Mouse (Mus musculus) adrenal gland, postnatal 10 days (tissue): ENCODE data around the gene Zfp664. TPM values are rescaled to one million over a fixed set of nuclear protein-coding genes. Genes with fewer than 3 reads are reported as not detected.

Experiments
- DNase-seq: peaks from one replicate; pipeline ENCODE4 v3.0.0; 2021; ENCODE audit warnings: mixed read lengths
- long read RNA-seq, 2 experiments: library from polyadenylated mRNA; stranded (forward); transcript quantifications; one replicate each; pipeline ENCODE4 v2.0.0; 2021
- total RNA-seq, 2 experiments: library from RNA; stranded (reverse); gene quantifications; 2 replicates each; pipeline ENCODE4 v1.2.3; 2021

Gene Zfp664
- 10 to 100 TPM; 48.5 to 58.8 TPM for total RNA-seq
- long read RNA-seq, experiment 1, full-length matches to known transcripts, result 5 of 29 reads
- long read RNA-seq, experiment 1, partial matches to known transcripts, result 0 of 29 reads
- long read RNA-seq, experiment 1, other reads (novel, unspliced or antisense), result 24 of 29 reads
- long read RNA-seq, experiment 2, full-length matches to known transcripts, result 1 of 8 reads
- long read RNA-seq, experiment 2, partial matches to known transcripts, result 0 of 8 reads
- long read RNA-seq, experiment 2, other reads (novel, unspliced or antisense), result 7 of 8 reads

DNA sequence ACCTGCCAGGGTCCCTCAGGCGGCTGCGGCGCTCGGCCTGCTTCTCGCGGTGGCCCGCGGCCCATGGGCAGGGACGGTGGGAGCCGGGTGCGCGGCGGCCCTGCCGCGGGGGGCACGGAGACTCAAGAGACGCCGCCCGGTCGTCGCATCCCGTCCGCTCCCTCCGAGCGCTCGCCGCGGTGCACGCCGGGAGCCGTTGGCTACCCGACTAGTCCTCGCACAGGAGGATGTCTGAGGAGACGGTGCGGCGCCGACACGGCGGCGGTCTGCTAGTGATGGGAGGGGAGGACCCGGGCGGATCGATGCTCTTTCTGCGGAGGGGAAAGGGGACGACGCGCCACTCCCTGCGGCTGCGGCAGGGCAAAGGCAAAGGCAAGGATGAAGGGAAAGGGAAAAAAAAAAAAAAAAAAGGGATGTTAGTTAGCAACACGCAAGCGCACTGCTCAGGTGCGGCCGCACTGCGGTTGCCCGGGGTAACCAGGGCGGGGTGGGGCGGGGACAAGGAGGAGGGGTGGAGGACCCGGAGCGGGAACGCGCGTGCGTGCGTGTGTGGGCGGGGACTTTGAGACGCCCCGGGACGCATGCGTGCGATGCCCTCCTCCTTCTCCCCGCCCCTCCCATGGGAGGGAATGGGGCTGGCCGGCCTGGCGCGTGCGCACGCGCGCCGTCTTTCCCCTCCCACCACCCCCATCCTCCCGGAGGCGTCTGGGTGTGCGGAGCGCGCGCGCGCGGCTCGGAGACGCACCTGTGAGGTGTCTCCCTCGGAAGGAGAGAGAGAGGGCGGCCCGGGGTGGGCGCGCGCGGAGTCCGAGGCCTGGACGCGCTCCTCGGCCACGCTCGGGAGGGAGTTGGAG lies at the start of gene Zfp664, which contains the start of gene Ccdc92:
TSS of gene Zfp664 (plus strand) at position 679 of the 854 bp plus-strand sequence.
TSS of gene Ccdc92 (minus strand) at position 412 of the 854 bp plus-strand sequence.
- DNase-seq, result peak; percentile 99

- no peak for DNase-seq
Observed at GRCm38 (mm10) chr5:124814797-124815196, 47.7 kb upstream of the Zfp664 start.

DNA sequence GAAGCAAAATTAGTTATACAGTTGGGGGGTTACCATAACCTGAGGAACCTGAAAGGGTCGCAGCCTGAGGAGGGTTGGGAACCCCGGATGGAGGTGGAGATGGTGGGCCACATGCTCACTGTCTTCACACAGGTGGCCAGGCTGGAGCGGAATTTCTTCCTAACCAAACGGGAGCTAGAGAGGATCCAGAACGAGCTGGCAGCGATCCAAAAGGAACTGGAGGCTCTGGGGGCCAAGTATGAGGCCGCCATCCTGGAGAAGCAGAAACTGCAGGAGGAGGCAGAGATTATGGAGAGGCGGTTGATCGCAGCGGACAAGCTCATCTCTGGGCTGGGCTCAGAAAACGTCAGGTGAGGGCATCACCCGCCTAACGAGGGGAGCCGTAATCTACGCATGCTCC lies 45.4 kb upstream of the Zfp664 start:
- no peak for DNase-seq

DNA sequence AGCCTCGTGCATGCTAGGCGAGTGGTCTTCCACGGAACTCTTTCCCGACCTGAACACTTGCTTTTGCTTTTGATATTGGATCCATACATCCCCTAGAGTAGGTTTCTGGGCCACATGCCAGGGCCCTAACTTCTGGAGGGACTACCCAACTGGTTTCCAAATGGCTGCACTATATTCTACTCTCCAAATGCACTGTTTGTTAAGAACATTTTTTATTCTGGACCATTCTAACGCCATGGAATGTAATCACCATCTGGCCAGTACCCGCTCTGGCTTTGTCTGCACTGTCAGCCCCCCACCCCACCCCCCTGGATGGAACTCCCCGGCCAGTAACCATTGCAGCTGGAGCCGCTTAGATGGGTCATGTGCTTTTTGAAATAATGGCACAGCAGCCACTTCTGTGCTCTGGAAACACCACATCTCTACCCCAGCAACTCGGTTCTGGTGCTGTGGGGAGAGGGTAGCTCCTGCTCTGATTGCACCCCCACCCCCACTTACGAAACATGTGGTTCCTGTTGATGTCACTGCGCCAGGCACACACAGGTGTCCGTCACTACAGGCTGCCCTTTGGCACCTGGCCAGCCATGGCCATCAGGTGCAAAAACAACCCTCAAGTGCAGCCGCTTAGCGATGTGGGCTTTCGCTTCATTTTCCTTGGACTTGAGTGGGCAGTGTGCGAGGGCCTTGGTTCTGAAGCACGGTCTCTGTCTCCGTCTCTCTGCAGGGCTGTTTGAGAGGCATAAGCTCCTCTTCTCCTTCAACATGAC lies 40.2 kb upstream of the Zfp664 start:
- DNase-seq, result no peak

DNA sequence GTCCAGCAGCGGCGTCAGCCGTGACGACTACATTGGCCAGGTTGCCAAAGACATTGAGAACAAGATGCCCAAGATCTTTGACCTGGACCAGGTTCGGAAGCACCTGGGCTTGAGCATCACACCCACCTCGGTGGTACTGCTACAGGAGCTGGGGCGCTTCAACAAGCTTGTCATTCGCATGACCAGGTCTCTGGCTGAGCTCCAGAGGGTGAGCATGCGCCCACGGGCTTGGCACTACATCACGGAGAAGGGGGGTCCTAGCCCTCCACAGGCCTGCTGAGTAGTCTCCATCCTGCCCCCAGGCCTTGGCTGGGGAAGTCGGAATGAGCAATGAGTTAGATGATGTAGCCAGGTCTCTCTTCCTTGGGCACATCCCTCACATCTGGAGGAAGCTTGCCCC lies 32.2 kb upstream of the Zfp664 start:
- DNase-seq, result no peak

DNA sequence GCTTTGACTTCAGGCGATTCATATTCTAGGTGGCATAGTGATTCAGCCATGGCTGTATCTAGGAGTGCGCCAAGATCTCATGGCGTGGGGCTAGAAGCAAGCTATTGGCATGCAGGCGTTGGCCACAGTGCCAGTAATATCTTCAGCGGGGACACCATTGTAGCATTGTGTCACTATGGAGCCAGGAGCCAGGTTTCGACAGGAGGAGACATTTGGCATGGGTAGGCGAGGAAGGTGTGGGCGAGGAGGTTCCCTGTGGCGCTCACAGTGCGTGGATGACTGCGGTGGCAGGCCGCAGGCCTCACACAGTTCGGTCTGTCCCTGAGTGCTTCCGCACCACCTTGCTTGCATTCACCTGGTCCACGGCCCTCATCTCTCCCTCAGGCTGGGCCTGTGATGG lies 27.3 kb upstream of the Zfp664 start:
- DNase-seq, result no peak

- DNase-seq, result no peak
Observed at GRCm38 (mm10) chr5:124836075-124836474, 26.4 kb upstream of the Zfp664 start.

- no peak for DNase-seq
Observed at GRCm38 (mm10) chr5:124836621-124837020, 25.9 kb upstream of the Zfp664 start.

DNA sequence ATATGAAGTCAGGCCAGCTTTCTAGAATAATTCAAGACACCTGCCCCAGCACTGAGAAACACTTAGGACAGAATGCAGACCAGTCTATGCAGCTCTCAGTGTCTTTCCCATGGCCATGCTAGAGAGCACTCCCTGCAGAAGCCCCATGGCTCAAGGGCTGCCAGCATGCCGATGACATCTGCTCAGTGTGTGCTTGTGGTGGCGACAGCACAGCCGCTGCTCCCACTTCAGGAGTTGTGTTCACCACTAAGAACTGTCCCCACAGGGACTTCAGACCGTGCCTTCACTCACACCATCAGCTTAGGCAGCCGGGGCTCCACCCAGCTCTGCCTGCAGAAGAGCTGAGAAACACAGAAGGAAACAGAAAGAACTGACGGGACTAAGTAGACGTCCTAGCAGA lies 22.3 kb upstream of the Zfp664 start:
- no peak for DNase-seq

- DNase-seq, result peak; percentile 13
Observed at GRCm38 (mm10) chr5:124840669-124841068, 21.8 kb upstream of the Zfp664 start.

- peak; percentile 68 for DNase-seq
Observed at GRCm38 (mm10) chr5:124843386-124843785, 19.1 kb upstream of the Zfp664 start.

DNA sequence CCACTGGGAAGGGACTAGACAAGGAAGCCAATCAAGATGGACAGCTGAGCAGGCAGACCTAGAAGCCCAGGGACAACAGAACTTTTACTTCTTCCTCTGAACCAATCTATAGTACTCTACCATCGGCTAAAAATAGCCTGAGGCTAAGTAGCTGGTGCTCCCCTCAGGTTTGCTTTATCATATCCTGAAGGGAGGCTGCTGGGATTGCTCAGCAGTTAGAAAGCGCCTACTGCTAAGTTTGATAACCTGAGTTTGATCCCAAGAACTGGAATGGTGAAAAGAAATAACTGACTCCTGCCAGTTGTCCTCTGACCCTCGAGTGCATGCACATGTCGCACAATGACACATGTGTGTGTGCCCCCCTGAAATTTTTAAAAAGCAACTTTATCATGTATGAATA lies 17.6 kb upstream of the Zfp664 start:
- no peak for DNase-seq

DNA sequence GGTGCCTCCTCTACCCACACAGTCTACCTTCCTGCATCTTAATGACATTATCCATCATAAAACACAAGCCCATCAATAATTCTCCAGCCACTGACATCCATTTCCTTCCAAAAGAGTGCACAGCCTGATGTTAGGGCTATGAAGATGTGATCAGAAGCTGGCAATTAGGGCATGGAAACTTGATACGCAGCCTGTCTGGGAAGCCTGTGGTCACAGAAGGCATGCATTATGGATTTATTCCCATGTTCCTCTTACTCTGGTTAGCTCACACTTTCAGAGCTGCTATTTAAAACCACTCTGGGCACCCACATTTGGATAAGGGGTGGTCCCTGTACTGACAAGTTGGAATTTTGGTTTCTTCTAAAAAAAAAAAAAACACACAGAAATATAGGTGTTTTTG lies 15.5 kb upstream of the Zfp664 start:
- DNase-seq, result no peak

DNA sequence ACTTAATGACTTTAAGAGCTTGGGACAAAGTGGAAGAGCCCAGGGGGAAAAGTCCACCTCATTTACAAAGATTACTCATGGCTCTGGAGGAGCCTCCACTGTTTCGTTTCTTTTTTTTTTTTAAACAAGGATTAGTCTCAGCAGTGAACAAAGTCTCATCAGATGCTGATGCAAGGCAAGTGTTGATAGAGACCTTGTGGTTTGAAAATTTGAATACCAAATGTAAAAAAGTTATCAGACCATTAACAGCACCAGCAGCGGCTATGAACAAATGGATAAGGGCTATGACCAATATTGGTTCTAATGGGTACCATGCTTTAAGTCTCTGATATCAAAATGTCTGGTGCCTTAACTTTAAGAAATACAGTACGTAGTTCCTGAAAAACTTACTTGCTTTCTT lies 13.5 kb upstream of the Zfp664 start:
- DNase-seq, result no peak

GRCm38 (mm10) chr5:124851572-124851971 lies 10.9 kb upstream of the Zfp664 start:
- no peak for DNase-seq

GRCm38 (mm10) chr5:124852294-124852693 lies 10.2 kb upstream of the Zfp664 start:
- DNase-seq, result no peak

- no peak for DNase-seq
Observed at GRCm38 (mm10) chr5:124853079-124853478, 9.4 kb upstream of the Zfp664 start.

- DNase-seq, result no peak
Observed at GRCm38 (mm10) chr5:124854202-124854601, 8.3 kb upstream of the Zfp664 start.

- DNase-seq, result no peak
Observed at GRCm38 (mm10) chr5:124860013-124860412, 2.5 kb upstream of the Zfp664 start.

DNA sequence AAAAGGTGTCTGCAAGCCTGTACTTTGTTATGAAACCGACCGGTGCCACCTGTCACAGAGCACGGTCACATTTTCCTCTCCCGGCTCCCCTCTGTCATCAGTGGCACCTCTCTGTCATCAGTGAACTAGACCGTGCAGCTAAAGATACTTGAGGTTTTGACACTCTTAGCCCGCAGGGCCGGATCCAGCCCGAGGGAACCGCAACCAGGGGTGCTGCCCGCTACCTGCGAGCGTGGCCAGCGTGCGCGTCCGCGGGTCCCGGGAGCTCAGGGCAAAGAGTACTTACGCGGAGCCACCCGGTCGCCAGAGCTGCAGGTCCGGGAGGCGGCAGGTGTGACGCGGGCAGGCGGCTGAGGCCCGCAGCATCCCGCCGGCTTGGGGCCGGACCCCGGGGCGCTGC lies 1.0 kb upstream of the Zfp664 start:
- DNase-seq, result peak; percentile 28

DNA sequence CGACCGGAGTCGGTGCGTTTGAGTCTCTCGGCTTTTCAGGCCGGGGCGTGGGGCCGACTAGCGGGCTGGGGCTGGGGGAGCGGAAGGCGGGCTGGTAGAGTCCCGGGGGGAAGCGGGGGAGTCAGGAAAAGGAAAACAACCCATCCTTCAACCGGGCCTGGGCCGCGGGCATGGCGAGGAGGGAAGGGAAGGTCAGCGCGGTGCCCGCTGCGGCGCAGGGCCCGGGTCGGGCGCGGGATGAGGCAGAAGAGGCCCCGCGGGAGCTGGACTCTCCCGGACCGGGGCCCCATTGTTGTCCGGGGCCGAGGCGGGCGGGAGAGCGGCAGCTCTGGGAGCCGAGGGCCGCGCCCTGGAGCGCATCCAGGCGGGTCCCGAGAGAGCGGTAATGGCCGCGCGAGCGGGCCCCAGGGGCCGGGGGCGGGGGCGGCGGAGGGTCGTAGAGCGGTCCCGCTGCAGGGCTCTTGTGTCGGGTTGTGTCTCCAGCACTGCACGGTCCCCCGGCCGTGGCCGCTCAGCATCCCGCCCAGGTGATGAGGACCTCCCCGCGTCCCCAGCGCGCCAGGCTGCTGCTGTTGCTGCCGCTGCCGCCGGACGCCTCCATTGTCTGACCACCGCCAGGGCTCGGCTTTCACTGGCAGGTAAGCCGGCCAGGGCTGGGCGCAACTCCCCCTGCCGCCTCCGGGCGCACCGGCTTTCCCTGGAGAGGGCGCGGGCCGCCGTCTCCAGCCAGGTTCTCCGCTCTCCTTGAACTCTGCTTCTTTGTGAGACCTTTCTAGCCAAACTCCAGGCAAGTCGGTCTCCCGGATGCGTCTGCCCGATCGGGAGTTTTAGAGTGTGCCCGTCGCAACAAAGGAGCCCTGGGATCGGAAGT lies 615 bp downstream of the Zfp664 start:
- peak; percentile 58 for DNase-seq

DNA sequence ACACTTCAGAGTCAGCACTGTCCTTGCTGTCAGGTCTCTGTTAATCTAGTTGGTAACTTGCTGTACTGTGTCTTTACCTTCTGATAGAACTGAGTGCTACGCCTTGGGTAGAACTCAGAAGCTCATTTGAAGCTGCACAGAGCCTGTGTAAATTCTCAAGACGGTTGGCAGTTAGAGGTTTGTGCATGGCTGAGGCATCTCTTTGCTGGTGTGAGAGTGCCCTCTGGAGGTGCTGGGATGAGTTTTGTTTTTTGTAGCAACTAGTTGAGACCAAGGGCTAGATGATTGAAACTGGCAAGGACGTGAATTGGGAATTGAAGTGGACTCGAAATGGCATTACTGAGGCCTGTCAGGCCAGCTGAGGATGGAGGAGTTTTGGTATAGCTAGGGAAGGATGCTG lies 6.5 kb downstream of the Zfp664 start:
- peak; percentile 71 for DNase-seq
